Mouse (Mus musculus) heart, embryonic 14.5 days (tissue): ENCODE measurements around the gene Klhl6. TPM values are rescaled to one million over a fixed set of nuclear protein-coding genes. Genes with fewer than 3 reads are reported as not detected.

ENCODE experiments used
- ATAC-seq: fragments of 200-750 bp; cut with Nextera tagmentation; 2 replicates; pipeline ENCODE4 v1.8.0; 2017; ENCODE audit warnings: low read depth, moderate TSS enrichment; ENCODE audit not compliant: insufficient number of reproducible peaks, insufficient read depth, low FRiP score
- H3K27ac ChIP-seq, 2 experiments: fragments of 200-500 bp in 1 of 2; fragments of 300-500 bp in 1 of 2; sonication (generic) in 1 of 2; replicated peaks in 1 of 2; 2 replicates each; pipeline ENCODE4 v1.5.1; 2012 to 2014; ENCODE audit warnings: low read depth in 2 of 2, low read length in 2 of 2, control low read depth in 1 of 2, mild to moderate bottlenecking in 1 of 2, mixed read lengths in 1 of 2; ENCODE audit not compliant: control insufficient read depth in 1 of 2, insufficient read depth in 1 of 2
- H3K27me3 ChIP-seq: fragments of 300-500 bp; sonication (generic); 2 replicates; pipeline ENCODE4 v1.6.1; 2014; ENCODE audit warnings: mild to moderate bottlenecking, low read length, control low read depth; ENCODE audit not compliant: control insufficient read depth, insufficient read depth
- H3K36me3 ChIP-seq: fragments of 300-500 bp; sonication (generic); 2 replicates; pipeline ENCODE4 v1.6.1; 2014; ENCODE audit warnings: mild to moderate bottlenecking, control low read depth, low read length, mixed read lengths; ENCODE audit not compliant: control insufficient read depth, insufficient read depth
- H3K4me1 ChIP-seq, 2 experiments: fragments of 200-500 bp in 1 of 2; fragments of 300-500 bp in 1 of 2; sonication (generic) in 1 of 2; 2 replicates each; pipeline ENCODE4 v1.6.1; 2012 to 2014; ENCODE audit warnings: low read length in 2 of 2, control low read depth in 1 of 2, mixed read lengths in 1 of 2; ENCODE audit not compliant: control insufficient read depth in 2 of 2, insufficient read depth in 2 of 2
- H3K4me2 ChIP-seq: fragments of 300-500 bp; sonication (generic); 2 replicates; pipeline ENCODE4 v1.6.1; 2014; ENCODE audit warnings: mild to moderate bottlenecking, low read length
- H3K4me3 ChIP-seq, 2 experiments: fragments of 200-500 bp in 1 of 2; fragments of 300-500 bp in 1 of 2; sonication (generic) in 1 of 2; 2 replicates each; pipeline ENCODE4 v1.5.1; 2012 to 2014; ENCODE audit warnings: low read length in 2 of 2, mild to moderate bottlenecking in 2 of 2, control low read depth in 1 of 2, low read depth in 1 of 2, moderate library complexity in 1 of 2; ENCODE audit not compliant: control insufficient read depth in 1 of 2, insufficient read depth in 1 of 2
- H3K9ac ChIP-seq: fragments of 300-500 bp; sonication (generic); 2 replicates; pipeline ENCODE4 v1.6.1; 2014; ENCODE audit warnings: mild to moderate bottlenecking, low read length
- H3K9me3 ChIP-seq: fragments of 300-500 bp; sonication (generic); 2 replicates; pipeline ENCODE4 v1.6.1; 2016; ENCODE audit warnings: low read length, control low read depth; ENCODE audit not compliant: control insufficient read depth
- WGBS: fragments of 180-500 bp; shearing (Covaris S2); extraction: QIAGEN DNeasy Blood & Tissue Kit; methylation state at CpG from one replicate; pipeline ENCODE4 v1.1.7; 2014; 5-methylcytosine and 5-hydroxymethylcytosine counted together
- polyA plus RNA-seq: library from polyadenylated mRNA; unstranded; fragments of >200 nt; fragmentation: Nextera tagmentation; extraction: Ambion mirVana; gene quantifications from 2 replicates; pipeline ENCODE4 v1.2.1, GENCODE M21; 2014

The Klhl6 gene
- polyA plus RNA-seq, 1 experiment from 2014 or later, result 19.4 TPM

DNA sequence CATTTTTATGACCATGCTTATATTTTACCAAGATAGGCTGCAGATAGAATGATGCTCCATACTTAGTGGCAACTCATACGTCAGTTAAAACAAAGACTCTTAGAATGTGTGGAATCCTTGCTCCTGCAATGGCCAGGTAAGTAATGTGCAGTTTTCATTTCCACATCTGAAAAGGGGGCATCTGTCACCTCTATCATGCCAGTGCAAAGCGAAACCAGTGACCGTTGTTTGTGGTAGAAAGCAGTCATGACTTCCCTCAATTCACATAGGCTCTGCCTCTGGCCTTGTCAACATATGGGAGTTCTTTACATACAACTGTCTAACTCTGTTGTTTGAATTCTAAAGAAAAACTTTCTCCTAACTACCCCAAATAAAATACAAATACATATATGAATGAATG lies 1.8 kb downstream of the Klhl6 start:
- Histone ChIP-seq H3K27ac (peak overlapping the region in 1 of 2 experiments; percentile 30; a peak in 1 of 4 replicates), H3K4me2 (peak overlapping the region; percentile 66), H3K4me3 (peak overlapping the region in 1 of 2 experiments; percentile 28; a peak in 2 of 4 replicates), H3K36me3 (no peaks in the 10 kb centered on the region), H3K27me3 (no peaks in the 10 kb centered on the region), H3K9ac (no peak overlapping the region), H3K4me1 (peaks cover 0 to 8% of the 10 kb centered on the region in 2 experiments; a peak in 2 of 4 replicates), H3K9me3 (no peaks in the 10 kb centered on the region)
- 60% methylated on average over 3 of the region's 3 CpGs for WGBS
- no peak for ATAC-seq

DNA sequence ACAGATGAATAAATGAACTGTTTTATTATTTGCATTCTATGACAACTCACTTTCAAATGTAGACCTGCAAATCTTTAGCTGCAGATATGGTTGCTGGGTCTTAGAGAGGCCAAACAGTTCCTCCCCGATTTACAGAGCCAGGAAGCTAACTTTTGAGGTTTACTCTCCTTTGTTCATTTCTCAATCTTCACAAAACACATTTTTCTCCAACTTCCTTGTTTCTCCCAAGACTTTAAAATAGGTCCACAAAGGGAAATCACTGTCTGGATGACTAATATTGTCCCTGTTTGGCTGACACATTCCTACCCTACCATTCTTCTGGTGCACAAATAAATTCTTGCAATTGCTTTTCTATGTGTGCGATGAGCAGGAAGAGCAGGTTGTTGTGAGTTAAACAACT lies 3.1 kb downstream of the Klhl6 start:
- no peaks in the 10 kb centered on the region for H3K36me3 ChIP-seq
- H3K27ac ChIP-seq, result peak overlapping the region; percentile 30 to 62; a peak in 2 of 4 replicates
- peak overlapping the region; percentile 66 for H3K4me2 ChIP-seq
- no peaks in the 10 kb centered on the region for H3K27me3 ChIP-seq
- peaks cover 0 to 8% of the 10 kb centered on the region in 2 experiments; a peak in 2 of 4 replicates for H3K4me1 ChIP-seq
- ATAC-seq, result no peak
- no peak overlapping the region; a peak in 1 of 4 replicates for H3K4me3 ChIP-seq
- no peaks in the 10 kb centered on the region for H3K9me3 ChIP-seq
- 57% methylated on average over 2 of the region's 2 CpGs for WGBS
- no peak overlapping the region for H3K9ac ChIP-seq

DNA sequence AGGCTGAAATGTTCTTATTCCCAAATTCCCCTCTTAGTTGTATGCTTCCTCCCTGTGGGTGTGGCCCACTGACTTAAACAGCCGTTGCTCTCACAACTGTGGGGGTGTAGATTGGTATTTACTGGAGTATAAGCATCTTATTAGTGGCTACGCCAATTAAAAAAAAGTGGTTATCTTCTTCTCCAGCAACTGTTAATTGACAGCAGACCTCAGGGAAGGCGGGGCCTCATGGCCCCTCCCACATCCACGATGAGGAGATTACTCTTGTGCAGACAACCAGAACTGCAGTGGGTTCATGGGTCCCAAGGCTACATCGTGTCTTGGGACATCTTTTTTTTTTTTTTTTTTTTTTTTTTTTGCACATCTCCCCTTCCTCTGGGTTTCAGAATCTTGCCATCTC lies 5.6 kb downstream of the Klhl6 start:
- Histone ChIP-seq H3K27ac (no peak overlapping the region), H3K27me3 (no peaks in the 10 kb centered on the region), H3K4me3 (no peak overlapping the region), H3K4me1 (peaks cover 0 to 3% of the 10 kb centered on the region in 2 experiments; a peak in 2 of 4 replicates), H3K9me3 (no peaks in the 10 kb centered on the region), H3K36me3 (no peaks in the 10 kb centered on the region), H3K9ac (no peak overlapping the region), H3K4me2 (no peak overlapping the region)
- WGBS, result 67% methylated on average over 5 of the region's 5 CpGs
- ATAC-seq, result no peak

DNA sequence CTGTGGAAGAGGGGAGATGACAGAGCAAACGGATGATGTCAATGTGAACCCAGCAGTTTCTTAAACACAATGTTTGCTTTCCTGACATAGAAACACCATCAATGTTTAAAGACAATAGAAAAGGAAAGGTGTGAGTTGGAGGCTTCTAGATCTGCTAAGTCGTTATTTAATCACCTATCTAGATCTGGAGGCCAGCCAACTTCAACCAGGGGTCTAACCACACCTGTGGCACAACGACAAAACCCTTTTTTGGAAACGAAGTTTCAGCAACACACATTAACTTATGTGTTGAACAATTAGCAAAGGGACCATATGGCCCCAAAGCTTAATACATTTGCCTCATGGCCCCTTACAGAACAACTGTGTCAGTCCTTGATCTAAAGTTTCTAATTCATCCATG lies 6.0 kb downstream of the Klhl6 start:
- Histone ChIP-seq H3K36me3 (no peaks in the 10 kb centered on the region), H3K9ac (no peak overlapping the region), H3K4me2 (no peak overlapping the region), H3K27me3 (no peaks in the 10 kb centered on the region), H3K4me1 (peaks cover 0 to 3% of the 10 kb centered on the region in 2 experiments; a peak in 2 of 4 replicates), H3K27ac (no peak overlapping the region), H3K4me3 (no peak overlapping the region), H3K9me3 (no peaks in the 10 kb centered on the region)
- ATAC-seq, result no peak
- WGBS, result 71% methylated on average over 4 of the region's 4 CpGs

DNA sequence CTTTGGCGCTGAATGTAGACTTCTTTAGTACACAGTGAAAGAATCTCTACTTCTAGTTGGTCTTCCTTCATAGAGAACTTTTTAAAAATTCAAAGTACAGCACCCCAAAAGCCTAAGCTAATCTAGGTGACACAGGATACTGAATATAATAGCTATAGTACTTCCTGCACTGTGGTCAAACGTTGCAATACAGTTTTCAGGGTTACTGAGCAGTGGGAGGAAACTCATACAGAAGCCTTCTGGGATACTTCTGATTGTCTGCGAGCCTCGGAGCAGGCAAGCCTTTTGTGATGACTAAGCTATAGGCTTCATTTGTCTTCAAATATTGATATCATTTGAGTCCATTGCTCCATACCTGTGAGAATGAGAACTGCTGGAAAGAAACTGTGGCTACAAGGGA lies 7.4 kb downstream of the Klhl6 start:
- H3K4me1 ChIP-seq, result peaks cover 0 to 3% of the 10 kb centered on the region in 2 experiments; a peak in 1 of 4 replicates
- H3K27ac ChIP-seq, result no peak overlapping the region
- ATAC-seq, result no peak
- WGBS, result 74% methylated on average over 4 of the region's 4 CpGs
- H3K9ac ChIP-seq, result no peak overlapping the region
- H3K4me2 ChIP-seq, result no peak overlapping the region
- H3K9me3 ChIP-seq, result no peaks in the 10 kb centered on the region
- no peak overlapping the region for H3K4me3 ChIP-seq
- H3K36me3 ChIP-seq, result no peaks in the 10 kb centered on the region
- no peaks in the 10 kb centered on the region for H3K27me3 ChIP-seq

DNA sequence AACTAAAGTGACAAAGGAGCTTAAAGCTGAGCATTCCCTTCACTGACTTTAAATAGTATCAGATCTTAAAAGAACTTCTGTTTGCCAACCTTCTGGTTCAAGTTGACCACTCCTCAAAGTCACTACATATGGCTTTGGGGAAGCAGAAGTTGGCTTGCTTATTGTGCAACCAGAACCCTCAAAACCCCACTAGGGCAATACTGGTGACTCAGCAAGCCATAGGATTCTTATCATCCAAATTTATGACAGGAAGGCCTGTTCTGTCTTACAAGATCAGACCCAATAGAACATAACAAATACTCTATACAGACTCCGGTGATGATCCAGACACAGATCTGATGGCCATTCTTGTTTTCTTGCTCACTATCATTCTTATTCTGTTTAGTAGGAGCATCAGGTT lies 9.4 kb downstream of the Klhl6 start:
- Histone ChIP-seq H3K4me1 (0 out of 4 replicates have a peak, but pooled peaks cover 0 to 3% of the 10 kb centered on the region in 2 experiments), H3K4me3 (no peak overlapping the region), H3K9me3 (no peaks in the 10 kb centered on the region), H3K36me3 (no peaks in the 10 kb centered on the region), H3K27me3 (no peaks in the 10 kb centered on the region), H3K9ac (no peak overlapping the region), H3K27ac (no peak overlapping the region), H3K4me2 (no peak overlapping the region)
- ATAC-seq, result no peak
- 86% methylated on average over 1 of the region's 1 CpGs for WGBS

DNA sequence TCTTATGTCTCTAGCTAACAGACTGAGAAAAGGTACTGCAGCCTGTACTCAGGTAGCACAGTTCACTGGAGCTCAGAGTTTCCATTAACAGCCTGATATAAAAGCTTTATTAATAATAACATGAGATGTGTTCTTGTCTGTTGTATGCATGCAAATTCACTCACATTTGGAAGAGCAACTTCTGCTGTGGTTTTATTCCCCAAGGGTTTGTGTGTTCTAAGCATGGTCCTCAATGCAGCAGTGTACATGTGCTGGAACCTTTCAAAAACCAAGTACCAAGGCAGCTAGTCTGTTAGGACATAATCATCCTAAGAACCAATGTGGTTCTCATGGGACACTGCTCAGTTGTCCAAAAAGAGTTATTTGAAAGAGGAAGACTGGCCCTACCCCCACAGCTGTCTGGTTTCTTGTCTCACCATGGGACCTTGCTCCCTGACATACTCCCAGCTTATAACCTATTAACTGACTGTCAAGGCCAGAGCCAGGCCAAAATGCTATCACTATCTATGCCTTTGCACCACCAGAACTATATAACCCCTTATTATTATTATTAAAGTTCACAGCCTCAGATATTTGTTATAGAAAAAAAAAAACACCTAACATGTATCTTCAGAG lies 10.0 kb downstream of the Klhl6 start:
- Histone ChIP-seq H3K9ac (no peak overlapping the region), H3K4me3 (no peak overlapping the region), H3K27ac (no peak overlapping the region), H3K9me3 (no peaks in the 10 kb centered on the region), H3K4me1 (0 out of 4 replicates have a peak, but pooled peaks cover 0 to 3% of the 10 kb centered on the region in 2 experiments), H3K4me2 (no peak overlapping the region), H3K36me3 (no peaks in the 10 kb centered on the region), H3K27me3 (no peaks in the 10 kb centered on the region)
- no peak for ATAC-seq

DNA sequence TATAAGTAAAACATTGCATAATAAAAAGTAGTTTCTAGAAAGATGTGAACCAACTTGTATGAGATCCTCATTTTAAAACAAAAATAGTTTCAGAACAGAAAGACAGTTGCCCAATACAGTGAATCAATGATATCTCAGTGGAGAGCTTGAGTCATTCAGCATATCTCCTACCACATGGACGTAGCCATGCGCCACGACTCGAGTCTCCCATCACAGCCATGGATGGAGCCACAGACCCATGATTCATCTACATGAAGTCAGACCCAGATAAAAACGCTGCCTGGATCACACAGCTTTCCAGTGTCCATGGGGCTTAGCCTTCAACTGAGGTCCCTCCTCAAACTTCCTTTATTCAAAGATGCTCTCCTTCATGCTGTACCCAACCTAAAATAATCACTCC lies 13.3 kb downstream of the Klhl6 start:
- Histone ChIP-seq H3K36me3 (peaks cover 14% of the 10 kb centered on the region; the same call in 1 of the 2 replicates), H3K4me3 (no peak overlapping the region), H3K27ac (no peak overlapping the region), H3K4me2 (no peak overlapping the region), H3K4me1 (peaks cover 0 to 8% of the 10 kb centered on the region in 2 experiments; a peak in 1 of 4 replicates), H3K27me3 (no peaks in the 10 kb centered on the region), H3K9me3 (no peaks in the 10 kb centered on the region), H3K9ac (no peak overlapping the region)
- ATAC-seq, result no peak
- 67% methylated on average over 5 of the region's 5 CpGs for WGBS
